Mouse (Mus musculus): ENCODE measurements at regions not wholly inside any gene's neighbourhood (a gene's known extent, or its start where the extent isn't known, plus 50 kb on each side); places are given as distances from the start of the nearest gene placed in this dataset.

- DNase-seq (ENCODE audit: low read depth, low spot score), result no peak
Measured at GRCm38 (mm10) chr14:114804643-114805042, 287.4 kb upstream of the Gpc5 start.

- no peak for DNase-seq (ENCODE audit: low read depth, low spot score)
Measured at GRCm38 (mm10) chr14:114808621-114809020, 283.4 kb upstream of the Gpc5 start.

- no peak for DNase-seq (ENCODE audit: low read depth, low spot score)
Measured at GRCm38 (mm10) chr14:114820677-114821076, 271.3 kb upstream of the Gpc5 start.

- no peak for DNase-seq (ENCODE audit: low read depth, low spot score)
Measured at GRCm38 (mm10) chr14:114821098-114821594, 270.9 kb upstream of the Gpc5 start.

- no peak for DNase-seq (ENCODE audit: low read depth, low spot score)
Measured at GRCm38 (mm10) chr14:114821672-114822071, 270.3 kb upstream of the Gpc5 start.

GRCm38 (mm10) chr14:114826662-114827321 lies 265.2 kb upstream of the Gpc5 start:
- no peak for DNase-seq (ENCODE audit: low read depth, low spot score)

GRCm38 (mm10) chr14:114829310-114829709 lies 262.7 kb upstream of the Gpc5 start:
- no peak for DNase-seq (ENCODE audit: low read depth, low spot score)

GRCm38 (mm10) chr14:114832987-114833386 lies 259.0 kb upstream of the Gpc5 start:
- no peak for DNase-seq (ENCODE audit: low read depth, low spot score)

- no peak for DNase-seq (ENCODE audit: low read depth, low spot score)
Measured at GRCm38 (mm10) chr14:114836723-114837349, 255.2 kb upstream of the Gpc5 start.

GRCm38 (mm10) chr14:114837652-114838276 lies 254.3 kb upstream of the Gpc5 start:
- no peak for DNase-seq (ENCODE audit: low read depth, low spot score)

- no peak for DNase-seq (ENCODE audit: low read depth, low spot score)
Measured at GRCm38 (mm10) chr14:114839340-114839903, 252.6 kb upstream of the Gpc5 start.

GRCm38 (mm10) chr14:114840766-114841165 lies 251.2 kb upstream of the Gpc5 start:
- DNase-seq (ENCODE audit: low read depth, low spot score), result no peak

- no peak for DNase-seq (ENCODE audit: low read depth, low spot score)
Measured at GRCm38 (mm10) chr14:114841552-114841951, 250.5 kb upstream of the Gpc5 start.

GRCm38 (mm10) chr14:114842327-114842726 lies 249.7 kb upstream of the Gpc5 start:
- no peak for DNase-seq (ENCODE audit: low read depth, low spot score)

GRCm38 (mm10) chr14:114843105-114843743 lies 248.8 kb upstream of the Gpc5 start:
- DNase-seq (ENCODE audit: low read depth, low spot score), result no peak

- DNase-seq (ENCODE audit: low read depth, low spot score), result no peak
Measured at GRCm38 (mm10) chr14:114854324-114855054, 237.5 kb upstream of the Gpc5 start.

GRCm38 (mm10) chr14:114855055-114855740 lies 236.8 kb upstream of the Gpc5 start:
- no peak for DNase-seq (ENCODE audit: low read depth, low spot score)

- DNase-seq (ENCODE audit: low read depth, low spot score), result no peak
Measured at GRCm38 (mm10) chr14:114855746-114856145, 236.3 kb upstream of the Gpc5 start.

- no peak for DNase-seq (ENCODE audit: low read depth, low spot score)
Measured at GRCm38 (mm10) chr14:114856243-114857031, 235.6 kb upstream of the Gpc5 start.

- no peak for DNase-seq (ENCODE audit: low read depth, low spot score)
Measured at GRCm38 (mm10) chr14:114857171-114857570, 234.8 kb upstream of the Gpc5 start.
